Mouse (Mus musculus) kidney, adult 2 months (tissue): ENCODE measurements around the gene Orm1.

ENCODE experiments used
- CTCF ChIP-seq: fragments of 200-500 bp; conservative IDR thresholded peaks from 2 replicates; pipeline ENCODE4 v1.5.1; 2011; ENCODE audit warnings: low read depth, mild to moderate bottlenecking, control low read depth, low read length, moderate library complexity, mixed read lengths; ENCODE audit not compliant: insufficient read depth, insufficient read length
- POLR2A ChIP-seq: fragments of 200-500 bp; IDR thresholded peaks from one replicate; pipeline ENCODE4 v1.6.1; 2011; ENCODE audit warnings: low read depth, low read length, control low read depth

- no peak for TF ChIP-seq CTCF
- no peak for TF ChIP-seq POLR2A
These were observed 901 bp downstream of the Orm1 start for GRCm38 (mm10) chr4:63345261-63345660.
